Mouse (Mus musculus) ovary, postnatal 14 days (tissue): Measurements from ENCODE around the gene Gtf3a.

ENCODE experiments used
- DNase-seq: peaks from one replicate; pipeline ENCODE4 v3.0.0; 2022; ENCODE audit warnings: low spot score

The Gtf3a gene

DNA sequence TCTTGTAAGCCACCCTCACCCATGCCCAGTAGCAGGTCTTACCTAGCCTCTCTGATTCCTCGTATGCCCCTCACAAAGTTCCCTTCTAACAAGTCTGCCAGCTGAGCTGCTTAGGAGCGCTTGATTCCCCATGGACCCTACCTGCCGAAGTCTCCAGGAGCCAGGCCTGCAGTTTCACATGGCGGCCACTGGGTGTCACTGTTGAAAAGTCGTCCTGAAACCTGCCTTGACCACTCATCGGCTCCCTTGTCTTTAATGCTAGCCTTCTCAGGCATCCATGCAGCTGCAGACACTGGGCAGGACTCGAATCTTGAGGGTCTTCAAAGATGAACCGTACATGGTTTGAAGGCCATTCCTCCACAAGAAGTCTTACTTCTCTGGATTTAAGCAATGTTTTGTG lies 34.8 kb downstream of the Gtf3a start:
- DNase-seq: peak; percentile 64

- DNase-seq: no peak
Measured at GRCm38 (mm10) chr5:146985725-146986433, 37.4 kb downstream of the Gtf3a start.

GRCm38 (mm10) chr5:146987588-146987987 lies 39.1 kb downstream of the Gtf3a start:
- DNase-seq: no peak

- DNase-seq: no peak
Measured at GRCm38 (mm10) chr5:146989051-146989450, 40.6 kb downstream of the Gtf3a start.

GRCm38 (mm10) chr5:146993509-146993908 lies 45.1 kb downstream of the Gtf3a start:
- no peak for DNase-seq

- DNase-seq: no peak
Measured at GRCm38 (mm10) chr5:146994973-146995372, 46.5 kb downstream of the Gtf3a start.

- DNase-seq: no peak
Measured at GRCm38 (mm10) chr5:146996812-146997211, 48.4 kb downstream of the Gtf3a start.

GRCm38 (mm10) chr5:146998802-146999201 lies 50.3 kb downstream of the Gtf3a start:
- no peak for DNase-seq

DNA sequence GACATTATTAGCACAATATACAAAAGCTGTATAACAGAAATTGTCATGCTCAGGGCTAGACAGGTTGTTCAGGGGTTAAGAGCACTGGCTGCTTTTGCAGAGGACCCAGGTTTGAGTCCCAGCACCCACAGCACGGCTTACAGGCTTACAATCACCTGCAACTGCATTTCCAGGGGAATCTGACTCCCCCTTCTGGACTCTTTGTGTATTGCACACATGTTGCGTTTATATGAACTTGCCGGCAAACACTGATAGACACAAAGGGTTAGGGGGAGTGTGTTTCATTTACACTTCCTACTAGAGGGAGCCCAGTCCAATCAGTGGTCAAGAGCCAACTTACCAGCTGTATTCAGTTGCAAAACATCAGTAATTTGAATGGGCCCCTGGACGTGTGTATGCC lies 52.9 kb downstream of the Gtf3a start:
- DNase-seq: no peak

DNA sequence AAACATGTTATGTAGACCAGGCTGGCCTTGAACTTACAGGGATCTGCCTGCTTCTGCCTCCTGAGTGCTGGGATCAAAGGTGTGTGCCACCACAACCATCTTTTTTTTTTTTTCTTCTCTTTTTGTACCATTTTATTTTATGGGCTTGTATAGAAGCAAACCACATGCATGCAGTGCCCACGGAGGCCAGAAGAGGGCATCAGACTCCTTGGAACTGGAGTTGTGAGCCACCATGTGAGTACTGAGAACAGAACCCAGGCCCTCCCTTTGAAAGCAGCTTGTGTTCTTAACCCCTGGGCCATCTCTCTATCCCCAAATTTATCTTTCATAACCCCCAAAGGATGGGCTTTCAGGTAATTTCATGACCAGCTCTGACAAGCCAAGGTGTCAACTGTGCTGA lies 54.8 kb downstream of the Gtf3a start:
- DNase-seq: no peak
